Mouse (Mus musculus) macrophage (primary cell): ENCODE results near the gene Cenps. TPM values are rescaled to one million over a fixed set of nuclear protein-coding genes. Genes with fewer than 3 reads are reported as not detected.

Source experiments
- polyA plus RNA-seq: library from polyadenylated mRNA; stranded (reverse); fragments of 250-400 nt; gene quantifications from 3 replicates; pipeline ENCODE4 v1.2.4, GENCODE M21; 2018; ENCODE audit warnings: inconsistent platforms

Gene Cenps
- polyA plus RNA-seq, 1 experiment from 2014 or later = 3.6 TPM

Other genes starting within 250 kb of the Cenps start
- gene Pex14, start 37.8 kb downstream of the Cenps start, polyA plus RNA-seq = 21.4 to 30.8 TPM (median 22.4 TPM) in 3 replicates
- gene Dffa, start 33.5 kb downstream of the Cenps start, polyA plus RNA-seq = 13.1 to 22.2 TPM (median 19.3 TPM) in 3 replicates
- not detected in 3 replicates for gene Cort, start 10.9 kb downstream of the Cenps start, polyA plus RNA-seq
- 322 to 419 TPM (median 328 TPM) in 3 replicates for gene Pgd, start 29.1 kb upstream of the Cenps start, polyA plus RNA-seq
- gene Kif1b, start 170.1 kb upstream of the Cenps start, polyA plus RNA-seq = 23.6 to 34.5 TPM (median 26.9 TPM) in 3 replicates